Mouse (Mus musculus) heart, embryonic 13.5 days (tissue): ENCODE results near the gene Itgae. TPM values are rescaled to one million over a fixed set of nuclear protein-coding genes. Genes with fewer than 3 reads are reported as not detected.

Source experiments
- ATAC-seq: fragments of 200-750 bp; cut with Nextera tagmentation; 2 replicates; pipeline ENCODE4 v1.8.0; 2017; ENCODE audit warnings: moderate TSS enrichment; ENCODE audit not compliant: insufficient number of reproducible peaks, low FRiP score, low TSS enrichment; ENCODE audit errors: extremely low read depth
- H3K27ac ChIP-seq: fragments of 300-500 bp; sonication (generic); replicated peaks from 2 replicates; pipeline ENCODE4 v1.5.1; 2015; ENCODE audit warnings: moderate library complexity, mild to moderate bottlenecking, inconsistent platforms
- H3K27me3 ChIP-seq: fragments of 300-500 bp; sonication (generic); replicated peaks from 2 replicates; pipeline ENCODE4 v1.6.1; 2015; ENCODE audit warnings: mild to moderate bottlenecking, inconsistent platforms
- H3K36me3 ChIP-seq: fragments of 300-500 bp; sonication (generic); 2 replicates; pipeline ENCODE4 v1.6.1; 2015; ENCODE audit warnings: mild to moderate bottlenecking, inconsistent platforms
- H3K4me1 ChIP-seq: fragments of 300-500 bp; sonication (generic); 2 replicates; pipeline ENCODE4 v1.6.1; 2015; ENCODE audit warnings: inconsistent platforms
- H3K4me2 ChIP-seq: fragments of 300-500 bp; sonication (generic); 2 replicates; pipeline ENCODE4 v1.6.1; 2015; ENCODE audit warnings: inconsistent platforms, mild to moderate bottlenecking, moderate library complexity
- H3K4me3 ChIP-seq: fragments of 300-500 bp; sonication (generic); 2 replicates; pipeline ENCODE4 v1.5.1; 2015; ENCODE audit warnings: moderate library complexity, mild to moderate bottlenecking, inconsistent platforms
- H3K9ac ChIP-seq: fragments of 300-500 bp; sonication (generic); 2 replicates; pipeline ENCODE4 v1.6.1; 2015; ENCODE audit warnings: inconsistent platforms, mild to moderate bottlenecking, moderate library complexity
- H3K9me3 ChIP-seq: fragments of 300-500 bp; sonication (generic); 2 replicates; pipeline ENCODE4 v1.6.1; 2016; ENCODE audit warnings: inconsistent platforms
- WGBS: fragments of 180-500 bp; shearing (Covaris S2); methylation state at CpG from one replicate; pipeline ENCODE4 v1.1.7; 2015; ENCODE audit warnings: mixed read lengths; 5-methylcytosine and 5-hydroxymethylcytosine counted together
- polyA plus RNA-seq: library from polyadenylated mRNA; unstranded; fragments of >200 nt; fragmentation: Nextera tagmentation; extraction: Ambion mirVana; gene quantifications from 2 replicates; pipeline ENCODE4 v1.2.1, GENCODE M21; 2015

The Itgae gene
- polyA plus RNA-seq, 1 experiment from 2014 or later = 0.24 TPM

DNA sequence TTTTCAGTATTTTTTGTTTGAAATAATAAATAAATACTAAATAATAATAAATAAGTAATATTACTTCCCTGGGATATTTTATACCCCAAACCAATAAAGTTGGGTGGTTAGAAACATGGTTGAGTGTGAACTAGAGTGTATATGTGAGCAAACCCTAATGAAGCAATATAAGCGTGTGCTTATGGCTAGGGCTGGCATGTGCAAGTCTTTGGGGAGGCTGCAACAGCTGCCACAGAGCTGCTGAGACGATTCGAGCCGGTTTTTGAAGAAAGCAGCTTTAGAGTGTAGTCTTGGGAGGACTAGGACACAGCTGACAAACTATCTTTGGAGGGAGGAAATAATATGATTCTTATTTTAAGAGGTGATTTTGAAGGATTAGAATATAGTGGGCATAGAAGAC, 14.1 kb upstream of the Itgae start:
- peaks cover 94% of the 10 kb centered on the region for H3K36me3 ChIP-seq
- WGBS = 91% methylated on average over 4 of the region's 4 CpGs
- H3K4me3 ChIP-seq = no peak overlapping the region
- ATAC-seq = no peak
- H3K27me3 ChIP-seq = no peaks in the 10 kb centered on the region
- H3K9me3 ChIP-seq = no peaks in the 10 kb centered on the region
- H3K4me2 ChIP-seq = no peak overlapping the region
- H3K9ac ChIP-seq = no peak overlapping the region
- 0 out of 2 replicates have a peak, but pooled peaks cover 4% of the 10 kb centered on the region for H3K4me1 ChIP-seq
- no peak overlapping the region for H3K27ac ChIP-seq

DNA sequence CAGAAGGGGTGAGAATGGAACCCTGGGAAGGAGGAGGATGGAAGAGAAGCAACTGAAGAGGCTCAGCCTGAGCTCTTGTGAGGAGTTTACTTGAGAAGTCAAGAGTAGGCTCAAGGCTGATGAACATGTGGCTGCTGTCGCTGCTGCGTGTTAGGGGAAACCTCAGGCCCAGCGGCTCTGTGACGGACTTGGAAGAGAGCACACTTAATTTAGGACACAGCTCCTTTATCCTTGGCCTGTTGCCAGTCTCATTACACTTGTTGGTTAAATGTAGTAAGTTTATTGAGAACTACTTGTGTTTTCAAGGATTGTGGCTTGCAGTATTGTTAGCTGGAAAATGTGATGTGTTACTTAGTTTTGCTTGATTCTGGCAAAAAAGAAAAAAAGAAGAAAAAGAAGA, 13.7 kb upstream of the Itgae start:
- no peak overlapping the region for H3K9ac ChIP-seq
- no peaks in the 10 kb centered on the region for H3K9me3 ChIP-seq
- no peak overlapping the region for H3K4me2 ChIP-seq
- no peak overlapping the region for H3K4me3 ChIP-seq
- no peak for ATAC-seq
- H3K36me3 ChIP-seq = peaks cover 96% of the 10 kb centered on the region
- no peaks in the 10 kb centered on the region for H3K27me3 ChIP-seq
- 0 out of 2 replicates have a peak, but pooled peaks cover 4% of the 10 kb centered on the region for H3K4me1 ChIP-seq
- no peak overlapping the region for H3K27ac ChIP-seq
- 67% methylated on average over 4 of the region's 4 CpGs for WGBS

DNA sequence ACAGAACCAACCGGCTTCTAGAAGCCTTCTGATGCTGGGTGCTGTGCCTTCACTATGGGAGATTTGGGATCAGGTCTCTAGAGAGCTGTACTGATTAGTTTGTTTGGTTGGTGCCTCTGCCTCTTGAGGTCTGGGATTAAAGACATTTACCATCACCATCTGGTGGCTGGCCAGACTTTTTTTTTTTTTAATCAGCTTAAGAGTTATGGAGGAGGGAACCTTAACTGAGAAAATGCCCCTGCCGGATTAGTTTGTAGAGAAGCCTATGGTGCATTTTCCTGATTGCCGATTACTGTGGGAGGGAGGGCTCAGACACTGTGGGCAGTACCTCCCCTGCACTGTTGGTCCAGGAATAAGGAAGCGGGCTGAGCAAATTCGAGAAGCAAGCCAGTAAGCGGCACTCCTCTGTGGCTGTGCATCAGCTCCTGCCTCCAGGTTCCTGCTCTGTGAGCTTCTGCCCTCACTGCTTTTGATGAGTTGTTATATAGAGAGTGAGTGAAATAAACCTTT, 13.1 kb upstream of the Itgae start:
- WGBS = 85% methylated on average over 6 of the region's 6 CpGs
- H3K9me3 ChIP-seq = no peaks in the 10 kb centered on the region
- H3K36me3 ChIP-seq = peaks cover 99% of the 10 kb centered on the region
- H3K27ac ChIP-seq = no peak overlapping the region
- no peak overlapping the region for H3K4me2 ChIP-seq
- no peak overlapping the region for H3K4me3 ChIP-seq
- no peak for ATAC-seq
- H3K27me3 ChIP-seq = no peaks in the 10 kb centered on the region
- H3K4me1 ChIP-seq = 0 out of 2 replicates have a peak, but pooled peaks cover 4% of the 10 kb centered on the region
- no peak overlapping the region for H3K9ac ChIP-seq

DNA sequence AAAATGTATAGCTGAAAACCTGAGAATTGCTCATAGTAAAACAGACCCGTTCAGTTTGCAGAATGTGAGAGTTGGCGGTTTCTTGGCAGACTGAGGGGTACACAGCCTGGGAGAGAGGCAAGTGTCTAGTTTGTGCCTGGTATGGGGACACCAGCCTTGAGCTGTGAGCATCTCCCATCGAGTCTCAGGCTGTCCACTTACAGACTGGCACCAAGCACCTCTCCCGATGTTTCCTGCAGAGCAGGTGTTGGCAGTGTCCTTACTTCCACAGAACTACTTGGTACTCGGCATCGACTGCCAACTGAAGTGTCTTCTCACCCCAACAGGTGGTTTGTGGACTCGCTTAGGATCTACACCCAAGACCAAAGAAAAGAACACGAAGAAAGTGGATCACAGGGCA, 11.8 kb upstream of the Itgae start:
- no peak overlapping the region for H3K4me2 ChIP-seq

DNA sequence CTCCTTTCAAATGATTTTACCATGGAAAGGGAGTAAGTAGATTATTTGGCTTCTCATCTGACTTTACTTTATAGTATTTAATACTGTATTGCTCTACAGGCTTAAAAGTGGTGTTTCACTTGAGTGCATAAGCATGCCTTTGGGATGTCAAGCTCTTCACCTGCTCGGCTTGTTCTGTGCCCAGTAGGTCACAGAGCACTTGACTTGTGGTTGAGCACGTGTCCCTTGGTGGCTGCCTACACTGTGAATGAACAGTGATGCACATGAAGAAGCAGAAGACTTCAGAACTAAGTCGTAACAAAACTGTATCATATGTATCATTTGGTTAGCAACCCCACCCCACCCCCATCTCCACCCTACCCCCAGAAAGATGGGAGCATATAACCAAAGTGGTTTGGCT, 10.1 kb upstream of the Itgae start:
- Histone ChIP-seq H3K4me1 (peaks cover 19% of the 10 kb centered on the region), H3K36me3 (peaks cover 89% of the 10 kb centered on the region), H3K4me2 (no peak overlapping the region), H3K27me3 (no peaks in the 10 kb centered on the region), H3K9me3 (no peaks in the 10 kb centered on the region), H3K9ac (no peak overlapping the region), H3K27ac (no peak overlapping the region), H3K4me3 (no peak overlapping the region)
- no peak for ATAC-seq
- WGBS = 82% methylated on average over 3 of the region's 3 CpGs

More for the DNA sequence above, 11.8 kb upstream of the Itgae start:
- Histone ChIP-seq H3K4me1 (0 out of 2 replicates have a peak, but pooled peaks cover 4% of the 10 kb centered on the region), H3K27me3 (no peaks in the 10 kb centered on the region), H3K9me3 (no peaks in the 10 kb centered on the region), H3K4me3 (no peak overlapping the region), H3K9ac (no peak overlapping the region), H3K36me3 (peaks cover 95% of the 10 kb centered on the region), H3K27ac (no peak overlapping the region)
- no peak for ATAC-seq
- whole genome bisulfite sequencing = 86% methylated on average over 8 of the region's 8 CpGs

DNA sequence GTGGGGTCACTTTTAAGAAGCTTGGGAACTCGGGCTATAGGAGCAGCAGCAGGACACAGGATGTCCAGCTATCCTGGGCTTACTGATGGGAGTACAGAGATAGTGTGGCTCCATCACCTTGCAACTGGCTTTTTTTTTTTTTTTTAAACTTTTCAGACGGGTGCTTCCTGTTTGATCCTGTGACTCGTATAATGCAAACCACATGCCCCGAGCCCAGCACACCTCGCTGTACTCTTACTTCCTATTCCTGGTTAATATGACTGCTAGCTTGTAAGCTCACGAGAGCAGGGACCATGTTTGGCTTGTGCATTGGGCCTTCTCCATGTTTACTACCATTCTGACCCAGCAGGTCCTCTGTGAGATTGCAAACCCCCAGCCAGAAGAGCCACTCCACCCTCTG, 6.1 kb upstream of the Itgae start:
- peak overlapping the region; percentile 63 for H3K27ac ChIP-seq
- no peaks in the 10 kb centered on the region for H3K9me3 ChIP-seq
- H3K4me1 ChIP-seq = peaks cover 51% of the 10 kb centered on the region
- no peak overlapping the region for H3K4me2 ChIP-seq
- H3K4me3 ChIP-seq = no peak overlapping the region
- H3K27me3 ChIP-seq = no peaks in the 10 kb centered on the region
- no peak overlapping the region for H3K9ac ChIP-seq
- ATAC-seq = no peak
- peaks cover 54% of the 10 kb centered on the region for H3K36me3 ChIP-seq
- WGBS = 58% methylated on average over 6 of the region's 6 CpGs

DNA sequence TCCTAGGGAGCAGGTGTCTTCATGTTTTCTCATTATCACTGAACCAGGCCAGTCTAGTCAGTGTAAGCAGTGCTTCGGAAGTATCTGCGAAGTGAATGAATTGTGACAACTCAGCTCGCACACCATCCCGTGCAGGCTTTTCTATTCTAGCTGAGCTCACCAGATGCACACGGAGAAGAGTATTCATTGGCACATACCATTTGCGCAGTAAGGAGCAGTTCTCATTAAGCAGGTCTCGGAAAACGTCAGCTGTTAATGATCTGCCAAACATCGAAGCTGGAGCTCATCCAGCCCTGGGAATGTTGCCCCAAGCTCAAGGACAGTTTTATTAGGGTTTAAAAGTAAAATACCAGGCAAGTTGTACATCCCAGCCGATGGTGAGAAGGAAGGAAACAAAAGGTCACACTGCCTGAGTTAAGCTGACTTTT, 5.6 kb upstream of the Itgae start:
- WGBS = 64% methylated on average over 10 of the region's 10 CpGs
- H3K4me3 ChIP-seq = no peak overlapping the region
- no peaks in the 10 kb centered on the region for H3K9me3 ChIP-seq
- no peak overlapping the region for H3K4me2 ChIP-seq
- H3K4me1 ChIP-seq = peaks cover 51% of the 10 kb centered on the region
- no peaks in the 10 kb centered on the region for H3K27me3 ChIP-seq
- no peak overlapping the region for H3K9ac ChIP-seq
- H3K27ac ChIP-seq = peak overlapping the region; percentile 63
- ATAC-seq = no peak
- H3K36me3 ChIP-seq = peaks cover 49% of the 10 kb centered on the region

DNA sequence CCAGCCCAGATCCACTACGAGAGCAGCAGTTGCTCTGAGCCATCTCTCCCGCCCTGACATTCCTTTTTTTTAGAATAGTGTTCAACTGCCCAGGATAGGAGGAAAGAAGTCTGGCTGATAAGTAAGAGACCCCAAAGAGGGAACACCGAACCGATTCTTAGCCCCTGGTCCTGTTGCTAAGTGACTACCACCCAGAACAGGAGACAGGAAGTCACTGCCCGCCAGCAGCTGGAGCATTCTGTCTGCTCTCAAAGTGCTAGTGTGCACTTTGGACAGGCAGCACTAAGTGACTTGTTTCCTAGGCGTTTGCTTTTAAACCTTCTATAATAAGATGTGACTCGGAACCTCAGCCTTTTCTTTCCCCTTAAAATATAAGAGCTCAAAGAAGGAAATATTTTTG, 5.0 kb upstream of the Itgae start:
- no peak for ATAC-seq
- Histone ChIP-seq H3K27ac (peak overlapping the region; percentile 63), H3K9me3 (no peaks in the 10 kb centered on the region), H3K27me3 (no peaks in the 10 kb centered on the region), H3K4me2 (no peak overlapping the region), H3K4me1 (peaks cover 51% of the 10 kb centered on the region), H3K4me3 (no peak overlapping the region), H3K9ac (no peak overlapping the region), H3K36me3 (peaks cover 44% of the 10 kb centered on the region)
- WGBS = 42% methylated on average over 7 of the region's 7 CpGs

DNA sequence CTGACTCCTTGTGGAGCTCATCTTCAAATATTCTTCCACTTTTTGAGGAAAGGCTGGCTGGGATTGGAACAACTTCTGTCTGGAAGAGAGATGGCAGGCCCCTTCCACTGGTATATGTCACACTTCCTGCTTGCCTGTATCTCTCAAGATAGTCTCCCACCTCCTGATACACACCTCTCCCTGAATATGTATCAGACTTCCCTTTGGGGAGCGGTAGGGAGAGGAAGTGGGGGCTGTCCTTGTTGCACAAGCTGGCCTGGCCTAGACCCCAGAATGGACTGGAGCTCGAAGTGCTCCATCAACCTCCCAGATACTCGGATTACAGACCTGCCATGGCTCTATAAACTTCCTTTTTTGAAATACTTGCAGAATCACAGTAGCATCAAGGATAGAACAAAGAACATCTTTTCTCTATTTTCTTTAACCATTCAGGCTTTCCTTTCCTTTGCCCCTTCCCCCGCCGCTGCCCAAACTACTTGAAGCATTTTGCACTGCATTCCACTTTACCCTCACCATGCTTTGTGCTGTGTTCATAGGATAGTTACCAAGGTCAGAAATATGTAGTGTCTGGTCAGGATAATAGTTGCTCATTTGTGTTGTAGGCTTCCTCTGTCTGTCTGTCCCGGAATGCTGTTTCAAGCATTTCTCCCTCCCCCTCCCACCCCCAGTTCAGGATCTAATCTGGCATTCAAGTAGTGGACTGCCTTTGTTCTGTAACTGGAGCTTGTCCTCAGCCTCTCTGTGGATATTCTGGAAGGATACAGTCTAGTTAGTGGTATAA, 2.5 kb upstream of the Itgae start:
- peaks cover 19% of the 10 kb centered on the region for H3K36me3 ChIP-seq
- H3K9me3 ChIP-seq = no peaks in the 10 kb centered on the region
- WGBS = 59% methylated on average over 6 of the region's 6 CpGs
- peaks cover 51% of the 10 kb centered on the region for H3K4me1 ChIP-seq
- no peak overlapping the region; the same call in 1 of the 2 replicates for H3K9ac ChIP-seq
- no peak overlapping the region for H3K4me3 ChIP-seq
- no peak for ATAC-seq
- no peaks in the 10 kb centered on the region for H3K27me3 ChIP-seq
- H3K27ac ChIP-seq = 0 out of 2 replicates have a peak overlapping the region, but pooled peaks have one; percentile 1
- no peak overlapping the region for H3K4me2 ChIP-seq

DNA sequence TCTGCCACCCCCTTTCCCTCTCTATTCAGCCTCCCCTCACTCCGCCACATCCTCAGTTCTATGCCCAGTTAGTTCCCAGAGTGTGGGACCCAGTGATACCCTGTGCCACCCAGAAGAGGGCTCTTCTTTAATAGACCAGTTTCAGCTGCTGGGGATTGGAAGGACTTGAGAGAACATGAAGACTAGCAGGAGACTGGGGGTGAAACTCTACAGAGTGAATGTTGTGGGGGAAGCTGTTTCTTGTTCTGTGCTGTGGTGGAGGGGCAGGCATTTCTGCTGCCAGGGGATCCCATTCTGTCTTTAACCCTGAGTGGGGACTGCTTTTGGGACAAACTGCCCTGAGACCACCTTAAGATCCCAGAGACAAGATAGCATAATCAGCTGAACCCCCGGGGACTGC, 443 bp downstream of the Itgae start:
- 0 out of 2 replicates have a peak, but pooled peaks cover 4% of the 10 kb centered on the region for H3K36me3 ChIP-seq
- peaks cover 31% of the 10 kb centered on the region for H3K4me1 ChIP-seq
- no peaks in the 10 kb centered on the region for H3K27me3 ChIP-seq
- H3K9ac ChIP-seq = no peak overlapping the region
- H3K9me3 ChIP-seq = no peaks in the 10 kb centered on the region
- no peak for ATAC-seq
- H3K27ac ChIP-seq = no peak overlapping the region
- WGBS = 74% methylated on average over 2 of the region's 2 CpGs
- no peak overlapping the region for H3K4me2 ChIP-seq
- no peak overlapping the region for H3K4me3 ChIP-seq

DNA sequence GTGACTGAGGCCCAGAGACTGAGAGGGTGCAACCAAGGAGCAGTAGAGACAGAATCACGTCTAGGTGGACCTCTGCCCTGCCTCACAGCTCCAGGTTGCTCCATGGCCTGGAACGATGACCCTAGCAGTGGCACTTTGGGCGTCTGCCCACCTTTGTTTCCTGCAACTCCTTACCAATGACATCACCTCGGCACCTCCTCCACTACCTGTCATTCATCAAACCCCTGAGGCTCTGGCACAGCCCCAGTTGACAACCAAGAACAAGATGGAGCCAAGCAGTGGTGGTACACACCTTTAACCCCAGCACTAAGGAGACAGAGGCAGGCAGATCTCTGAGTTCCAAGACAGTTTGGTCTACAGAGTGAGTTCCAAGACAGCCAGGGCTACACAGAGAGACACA, 1.7 kb downstream of the Itgae start:
- no peak overlapping the region for H3K9ac ChIP-seq
- H3K4me1 ChIP-seq = peaks cover 19% of the 10 kb centered on the region
- no peak overlapping the region for H3K4me3 ChIP-seq
- H3K27me3 ChIP-seq = no peaks in the 10 kb centered on the region
- no peak for ATAC-seq
- H3K4me2 ChIP-seq = no peak overlapping the region
- WGBS = 70% methylated on average over 4 of the region's 4 CpGs
- H3K36me3 ChIP-seq = no peaks in the 10 kb centered on the region
- H3K9me3 ChIP-seq = no peaks in the 10 kb centered on the region
- H3K27ac ChIP-seq = no peak overlapping the region

DNA sequence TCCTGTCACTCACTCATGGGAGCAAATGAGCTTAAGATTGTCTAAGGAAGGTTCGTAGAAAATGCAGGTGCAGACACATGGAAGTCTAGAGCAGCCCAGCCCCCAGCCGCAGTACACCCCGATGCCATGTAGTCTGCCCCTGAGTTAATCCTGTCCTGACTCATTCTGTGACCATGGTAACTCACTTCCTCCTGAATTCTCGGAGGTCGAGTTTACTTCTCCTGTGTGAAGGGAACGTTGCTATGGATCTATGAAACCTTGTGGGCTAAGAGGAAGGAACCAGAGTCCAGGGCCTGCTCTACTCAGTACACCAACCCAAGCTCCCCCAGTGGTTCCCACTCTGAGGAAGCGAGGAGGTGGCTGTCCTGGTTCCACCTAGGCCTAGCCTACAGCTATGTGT, 2.5 kb downstream of the Itgae start:
- 67% methylated on average over 7 of the region's 7 CpGs for WGBS
- ATAC-seq = no peak

More for the DNA sequence above, 2.5 kb downstream of the Itgae start:
- Histone ChIP-seq H3K9me3 (no peaks in the 10 kb centered on the region), H3K4me1 (peaks cover 11% of the 10 kb centered on the region), H3K4me3 (no peak overlapping the region), H3K36me3 (no peaks in the 10 kb centered on the region), H3K9ac (no peak overlapping the region), H3K27ac (no peak overlapping the region), H3K4me2 (no peak overlapping the region), H3K27me3 (no peaks in the 10 kb centered on the region)
